Mouse (Mus musculus) myocyte (in vitro differentiated cells): ENCODE measurements around the gene Kmt2e. TPM values are rescaled to one million over a fixed set of nuclear protein-coding genes. Genes with fewer than 3 reads are reported as not detected.

Experiments used
- H3K27me3 ChIP-seq: one replicate; pipeline ENCODE4 v1.6.1; 2011; ENCODE audit not compliant: control insufficient read depth, insufficient read depth, insufficient read length
- H3K36me3 ChIP-seq: one replicate; pipeline ENCODE4 v1.6.1; 2011; ENCODE audit not compliant: control insufficient read depth, insufficient read depth
- H3K4me2 ChIP-seq: one replicate; pipeline ENCODE4 v1.6.1; 2011; ENCODE audit warnings: low read depth, control low read depth
- H3K4me3 ChIP-seq: one replicate; pipeline ENCODE4 v1.5.1; 2011; ENCODE audit warnings: mild to moderate bottlenecking, control low read depth, moderate library complexity
- H3K79me2 ChIP-seq: one replicate; pipeline ENCODE4 v1.6.1; 2011; ENCODE audit not compliant: control insufficient read depth, insufficient read depth
- H3ac ChIP-seq: one replicate; pipeline ENCODE4 v1.6.1; 2011; ENCODE audit not compliant: control insufficient read depth, insufficient read length
- CEBPB ChIP-seq: IDR thresholded peaks from 2 replicates; pipeline ENCODE4 v1.6.1; 2011; ENCODE audit warnings: mild to moderate bottlenecking, moderate library complexity; ENCODE audit not compliant: poor library complexity, insufficient read depth, severe bottlenecking
- E2F4 ChIP-seq: IDR thresholded peaks from one replicate; pipeline ENCODE4 v1.6.1; 2011; ENCODE audit warnings: mild to moderate bottlenecking, control low read depth, moderate library complexity; ENCODE audit not compliant: insufficient read depth
- MAX ChIP-seq: IDR thresholded peaks from one replicate; pipeline ENCODE4 v1.6.1; 2011; ENCODE audit warnings: low read depth, mild to moderate bottlenecking, control low read depth
- MYOD1 ChIP-seq, 3 experiments: IDR thresholded peaks; one replicate each; pipeline ENCODE4 v1.6.1; 2011; ENCODE audit warnings: control low read depth in 2 of 3, low read depth in 2 of 3, mild to moderate bottlenecking in 2 of 3, moderate library complexity in 1 of 3; ENCODE audit not compliant: insufficient read length in 2 of 3, control insufficient read depth in 1 of 3
- MYOG ChIP-seq, 3 experiments: IDR thresholded peaks; one replicate each; pipeline ENCODE4 v1.6.1; 2011; ENCODE audit warnings: control low read depth in 2 of 3, low read depth in 2 of 3, mild to moderate bottlenecking in 2 of 3; ENCODE audit not compliant: insufficient read length in 2 of 3, control insufficient read depth in 1 of 3, insufficient read depth in 1 of 3
- POLR2A ChIP-seq: IDR thresholded peaks from one replicate; pipeline ENCODE4 v1.6.1; 2011; ENCODE audit warnings: low read depth, mild to moderate bottlenecking, control low read depth, moderate library complexity; ENCODE audit not compliant: insufficient read length
- POLR2AphosphoS2 ChIP-seq: IDR thresholded peaks from one replicate; pipeline ENCODE4 v1.6.1; 2011; ENCODE audit warnings: low read depth, control low read depth; ENCODE audit not compliant: insufficient read length
- REST ChIP-seq: IDR thresholded peaks from one replicate; pipeline ENCODE4 v1.6.1; 2011; ENCODE audit warnings: mild to moderate bottlenecking, control low read depth, moderate library complexity; ENCODE audit not compliant: insufficient read depth, insufficient read length
- SRF ChIP-seq: IDR thresholded peaks from one replicate; pipeline ENCODE4 v1.6.1; 2011; ENCODE audit warnings: low read depth; ENCODE audit not compliant: control insufficient read depth, insufficient read length
- TCF12 ChIP-seq: IDR thresholded peaks from one replicate; pipeline ENCODE4 v1.6.1; 2011; ENCODE audit warnings: mild to moderate bottlenecking, control low read depth; ENCODE audit not compliant: poor library complexity, insufficient read depth, severe bottlenecking
- TCF3 ChIP-seq: IDR thresholded peaks from one replicate; pipeline ENCODE4 v1.6.1; 2011; ENCODE audit warnings: low read depth, control low read depth; ENCODE audit not compliant: insufficient read length
- USF1 ChIP-seq: IDR thresholded peaks from one replicate; pipeline ENCODE4 v1.6.1; 2011; ENCODE audit warnings: low read depth, mild to moderate bottlenecking, control low read depth, moderate library complexity
- polyA plus RNA-seq: library from polyadenylated mRNA; unstranded; fragments of >200 nt; fragmentation: generic; extraction: Trizol; gene quantifications from one replicate; pipeline ENCODE4 v1.2.1, GENCODE M21; 2012; ENCODE audit warnings: missing spikeins

The Kmt2e gene
- polyA plus RNA-seq, 1 experiment, result 9.0 TPM

DNA sequence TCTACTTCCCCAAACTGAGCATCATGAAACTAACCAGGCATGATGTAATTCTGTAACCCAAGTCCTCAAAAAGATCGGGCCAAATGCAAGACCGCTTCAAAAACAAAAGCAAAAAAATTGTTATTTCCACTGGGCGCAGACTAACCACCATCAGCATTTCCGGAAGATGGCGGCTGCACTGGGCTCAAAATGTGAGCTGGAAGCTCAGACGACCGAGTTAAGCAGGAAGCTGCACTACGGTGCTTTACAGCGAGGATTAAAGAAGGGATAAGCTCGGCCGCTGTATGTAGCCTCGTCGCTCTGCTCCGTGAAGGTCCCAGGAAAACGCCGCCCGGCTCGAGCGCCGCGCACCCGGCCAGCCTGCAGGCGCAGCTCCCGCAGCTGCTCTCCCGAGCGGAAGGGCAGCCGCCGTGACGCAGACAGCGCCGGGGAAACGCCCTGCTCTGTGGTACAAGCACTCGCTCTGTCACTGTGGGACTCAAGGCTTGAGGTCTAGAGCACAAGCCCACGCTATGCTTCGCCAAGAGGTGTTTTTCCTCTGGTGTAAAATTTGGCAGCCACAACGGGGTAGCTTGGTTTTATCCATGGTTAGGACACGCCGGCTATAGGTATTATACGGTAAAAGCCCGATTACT lies 16.0 kb upstream of the Kmt2e start:
- Histone ChIP-seq H3K79me2 (peaks cover 84% of the 10 kb centered on the region), H3K27me3 (no peaks in the 10 kb centered on the region), H3K4me3 (peak overlapping the region; percentile 43), H3K4me2 (peak overlapping the region; percentile 92), H3ac (no peak overlapping the region), H3K36me3 (peaks cover 12% of the 10 kb centered on the region)
- TF ChIP-seq TCF12 (no peak), POLR2AphosphoS2 (peak; percentile 96), MYOD1 (IDR thresholded peaks at IDR 0.05; ENCODE audit: control insufficient read depth in 1 of 3, insufficient read length in 2 of 3, low read depth in 2 of 3) (peak in 2 of 3 experiments; percentile 89 to 97), REST (no peak), TCF3 (peak; percentile 71), MAX (no peak), CEBPB (no peak), USF1 (no peak), SRF (no peak), MYOG (IDR thresholded peaks at IDR 0.05; ENCODE audit: control insufficient read depth in 1 of 3, insufficient read depth in 1 of 3, insufficient read length in 2 of 3, low read depth in 2 of 3) (peak; percentile 47 to 97 (median 88)), E2F4 (no peak), POLR2A (peak; percentile 96)

- Histone ChIP-seq H3ac (no peak overlapping the region), H3K27me3 (no peaks in the 10 kb centered on the region), H3K4me2 (peak overlapping the region; percentile 92), H3K79me2 (peaks cover 90% of the 10 kb centered on the region), H3K4me3 (peak overlapping the region; percentile 43), H3K36me3 (peaks cover 13% of the 10 kb centered on the region)
- no peak for TF ChIP-seq MYOD1 (IDR thresholded peaks at IDR 0.05; ENCODE audit: control insufficient read depth in 1 of 3, insufficient read length in 2 of 3, low read depth in 2 of 3)
- no peak for TF ChIP-seq CEBPB
- TF ChIP-seq USF1, result peak; percentile 30
- no peak for TF ChIP-seq SRF
These were observed 15.2 kb upstream of the Kmt2e start for GRCm38 (mm10) chr5:23418797-23419595.

DNA sequence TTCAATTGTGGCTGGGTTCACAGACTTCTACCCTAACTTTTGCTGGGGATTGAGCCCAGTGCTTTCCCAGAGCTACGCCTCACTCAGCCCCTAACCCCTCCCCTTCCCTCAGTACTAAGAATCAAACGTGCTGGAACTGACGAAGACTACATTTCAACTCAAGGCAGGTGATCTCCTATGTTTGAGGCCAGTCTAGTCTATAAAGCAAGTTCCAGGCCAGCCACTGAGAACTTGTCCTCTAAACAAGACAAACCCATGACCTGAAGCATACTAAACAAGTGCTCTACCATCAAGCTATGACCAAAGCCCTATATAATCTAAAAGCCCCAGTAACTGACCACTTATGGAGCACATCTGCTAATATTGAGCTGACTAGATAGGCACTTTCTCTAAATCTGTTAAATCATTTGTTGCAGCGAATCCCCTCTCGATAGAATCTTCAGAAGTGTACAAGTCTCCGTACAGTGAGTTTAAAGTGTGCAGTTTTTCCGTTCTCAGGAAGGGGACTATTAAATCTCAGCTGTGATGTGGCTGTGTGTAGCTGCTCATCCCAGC lies 14.5 kb upstream of the Kmt2e start:
- Histone ChIP-seq H3K36me3 (peaks cover 20% of the 10 kb centered on the region), H3K4me2 (peak overlapping the region; percentile 92), H3K27me3 (no peaks in the 10 kb centered on the region), H3K4me3 (peak overlapping the region; percentile 43), H3K79me2 (peaks cover 95% of the 10 kb centered on the region), H3ac (no peak overlapping the region)
- TF ChIP-seq SRF (no peak), E2F4 (no peak), POLR2A (no peak), POLR2AphosphoS2 (no peak), USF1 (no peak), REST (no peak), TCF3 (no peak), MYOD1 (IDR thresholded peaks at IDR 0.05; ENCODE audit: control insufficient read depth in 1 of 3, insufficient read length in 2 of 3, low read depth in 2 of 3) (no peak), CEBPB (no peak), MAX (no peak), TCF12 (no peak), MYOG (IDR thresholded peaks at IDR 0.05; ENCODE audit: control insufficient read depth in 1 of 3, insufficient read depth in 1 of 3, insufficient read length in 2 of 3, low read depth in 2 of 3) (no peak)

- Histone ChIP-seq H3K4me3 (no peak overlapping the region), H3K27me3 (no peaks in the 10 kb centered on the region), H3K36me3 (peaks cover 20% of the 10 kb centered on the region), H3K79me2 (peaks cover 95% of the 10 kb centered on the region), H3ac (no peak overlapping the region), H3K4me2 (peak overlapping the region; percentile 92)
- TF ChIP-seq MYOD1 (IDR thresholded peaks at IDR 0.05; ENCODE audit: control insufficient read depth in 1 of 3, insufficient read length in 2 of 3, low read depth in 2 of 3), result no peak
- TF ChIP-seq SRF, result no peak
- no peak for TF ChIP-seq TCF3
- TF ChIP-seq E2F4, result no peak
- no peak for TF ChIP-seq CEBPB
- no peak for TF ChIP-seq REST
- TF ChIP-seq MYOG (IDR thresholded peaks at IDR 0.05; ENCODE audit: control insufficient read depth in 1 of 3, insufficient read depth in 1 of 3, insufficient read length in 2 of 3, low read depth in 2 of 3), result no peak
- TF ChIP-seq TCF12, result no peak
- TF ChIP-seq USF1, result no peak
- no peak for TF ChIP-seq POLR2A
- TF ChIP-seq MAX, result no peak
- no peak for TF ChIP-seq POLR2AphosphoS2
These were observed 13.8 kb upstream of the Kmt2e start for GRCm38 (mm10) chr5:23420410-23420809.
